Mouse (Mus musculus) urinary bladder, postnatal 10 days (tissue): ENCODE data around the gene Il10rb.

Experiments used
- DNase-seq: peaks from one replicate; pipeline ENCODE4 v3.0.0; 2022; ENCODE audit warnings: low spot score

The Il10rb gene

DNA sequence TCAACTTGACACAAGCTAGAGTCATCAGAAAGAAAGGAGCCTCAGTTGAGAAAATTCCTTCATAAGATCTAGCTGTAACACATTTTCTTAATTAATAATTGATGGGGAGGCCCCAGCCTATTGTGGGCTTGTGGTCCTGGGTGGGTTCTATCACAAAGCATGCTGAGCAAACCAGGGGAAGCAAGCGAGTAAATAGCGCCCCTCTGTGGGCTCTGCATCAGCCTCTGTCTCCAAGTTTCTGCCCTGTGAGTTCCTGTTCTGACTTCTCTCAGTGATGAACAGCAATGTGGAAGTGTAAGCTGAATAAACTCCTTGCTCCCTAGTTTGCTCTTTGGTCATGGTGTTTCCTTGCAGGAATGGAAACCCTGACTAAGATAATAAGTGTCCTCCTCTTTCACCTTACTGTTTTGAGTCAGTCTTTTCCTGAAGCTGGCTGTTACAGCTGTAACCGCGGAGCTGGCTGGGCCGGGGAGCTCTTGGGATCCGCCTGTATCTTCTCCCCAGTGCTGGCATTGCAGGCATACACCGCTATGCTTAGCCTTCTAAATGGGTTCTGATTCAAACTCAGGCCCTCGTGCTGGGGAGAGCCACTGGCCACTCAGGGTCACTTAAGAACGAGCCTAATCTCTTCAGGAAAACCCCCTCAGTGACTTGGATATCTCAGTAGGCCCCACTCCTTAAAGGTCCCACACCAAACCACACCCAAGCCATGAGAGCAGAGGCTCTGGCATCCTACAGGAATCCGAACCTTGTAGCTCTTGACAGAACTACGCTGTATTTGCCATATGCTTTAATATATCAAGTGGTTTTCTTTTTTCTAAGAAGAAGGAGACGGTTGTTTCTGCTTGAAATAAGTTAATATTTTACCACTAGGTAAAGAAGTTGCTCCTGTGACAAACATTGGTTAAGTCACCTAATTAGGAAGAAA is 44.4 kb downstream of the Il10rb start:
- DNase-seq: no peak

DNA sequence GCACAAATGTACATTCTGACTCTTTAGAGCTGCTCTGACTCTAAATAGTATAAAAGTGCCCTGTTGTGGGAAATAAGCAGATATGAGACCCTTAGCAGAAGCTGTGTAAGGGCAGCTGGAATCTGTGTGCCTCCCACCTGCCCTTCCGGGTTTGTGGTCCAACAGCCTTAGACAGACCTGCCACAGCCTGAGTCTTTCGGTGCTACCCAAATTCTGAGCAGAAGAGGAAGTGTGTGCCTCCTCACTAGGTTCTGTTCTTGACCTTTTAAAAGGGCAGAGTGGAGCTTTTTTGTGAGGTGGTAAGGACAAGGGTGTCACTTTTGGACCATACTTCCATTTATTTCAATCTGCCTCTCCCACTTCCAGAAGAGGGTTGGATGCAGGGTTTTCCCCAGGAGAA is 46.0 kb downstream of the Il10rb start:
- no peak for DNase-seq

DNA sequence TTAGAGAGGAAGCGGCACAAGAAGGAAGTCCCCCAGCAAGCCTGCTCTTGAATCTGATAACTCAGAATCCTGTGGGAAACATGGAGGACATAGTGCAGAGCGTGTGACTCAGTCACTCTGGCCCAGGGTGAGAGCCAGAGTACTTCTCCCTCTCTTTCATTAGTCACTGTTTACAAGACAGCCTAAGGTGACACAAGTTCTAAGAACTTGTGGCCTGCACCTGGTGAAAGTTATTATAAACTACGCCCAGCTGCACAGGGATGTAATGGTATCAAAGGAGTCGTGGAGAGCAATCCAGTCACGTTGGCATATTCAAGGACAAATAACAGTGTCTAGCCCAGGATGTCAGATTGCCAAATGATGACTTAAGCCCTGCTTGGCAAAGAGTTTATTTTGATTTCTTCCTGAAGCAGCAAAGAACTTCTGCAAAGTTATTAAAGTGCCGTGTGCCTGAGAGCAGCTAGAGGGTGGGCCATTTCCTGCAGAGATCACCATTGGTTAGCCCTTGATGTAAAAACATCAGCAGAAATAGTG is 46.5 kb downstream of the Il10rb start:
- no peak for DNase-seq

DNA sequence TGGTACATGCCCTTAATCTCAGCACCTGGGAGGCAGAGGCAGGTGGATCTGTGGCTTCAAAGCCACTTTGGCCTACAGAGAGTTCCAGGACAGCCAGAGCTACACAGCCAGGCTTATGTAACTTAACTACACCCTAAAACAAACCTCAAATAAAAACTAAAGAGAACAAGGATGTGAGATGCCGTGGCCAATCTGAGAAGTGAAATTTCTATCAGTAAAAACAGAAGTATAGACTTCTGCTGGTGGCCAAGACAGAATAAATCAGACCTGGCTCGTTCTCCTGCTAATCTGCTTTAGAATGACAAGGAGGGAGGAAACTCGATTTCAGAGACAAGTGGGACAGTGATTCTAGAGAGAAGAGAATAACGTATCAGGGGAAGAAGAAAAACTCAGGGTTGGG is 49.9 kb downstream of the Il10rb start:
- no peak for DNase-seq

DNA sequence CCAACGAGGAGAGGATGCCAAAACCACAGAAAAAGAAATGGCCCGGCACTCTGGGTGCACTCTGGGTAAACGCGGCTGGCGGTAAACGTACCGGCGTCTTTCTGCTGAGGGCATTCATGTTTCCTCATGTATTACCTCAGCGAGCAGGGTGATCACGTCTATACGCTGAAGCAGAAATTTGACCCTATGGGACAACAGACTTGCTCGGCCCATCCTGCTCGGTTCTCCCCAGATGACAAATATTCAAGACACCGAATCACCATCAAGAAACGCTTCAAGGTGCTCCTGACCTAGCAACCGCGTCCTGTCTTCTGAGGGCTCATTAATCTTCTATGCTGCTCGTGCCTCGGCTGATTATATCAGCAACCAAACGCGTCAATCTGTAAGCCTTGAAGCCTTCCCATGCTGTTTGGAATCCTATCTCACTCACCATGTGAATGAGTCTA is 52.4 kb downstream of the Il10rb start:
- DNase-seq: no peak

DNA sequence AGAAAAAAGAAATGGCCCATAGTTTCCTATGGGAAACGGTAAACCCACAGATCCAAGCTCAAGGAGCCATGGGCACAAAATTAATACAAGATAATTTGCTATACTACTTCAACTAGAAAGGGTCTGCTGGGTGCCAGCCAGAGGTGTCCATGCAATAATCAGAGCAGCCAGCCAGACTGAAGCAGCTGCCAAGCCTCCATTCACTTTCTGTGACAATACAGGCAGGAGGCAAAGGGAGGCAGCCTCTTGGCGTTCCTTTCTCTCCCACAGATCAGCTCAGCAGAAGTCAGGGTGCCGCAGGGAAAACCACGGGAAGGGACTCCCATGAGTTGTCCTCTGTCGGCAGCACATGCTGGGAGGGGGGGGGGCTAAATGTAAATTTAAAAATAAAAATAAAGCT is 53.0 kb downstream of the Il10rb start:
- DNase-seq: no peak

GRCm38 (mm10) chr16:91459396-91459795 is 53.4 kb downstream of the Il10rb start:
- DNase-seq: no peak

DNA sequence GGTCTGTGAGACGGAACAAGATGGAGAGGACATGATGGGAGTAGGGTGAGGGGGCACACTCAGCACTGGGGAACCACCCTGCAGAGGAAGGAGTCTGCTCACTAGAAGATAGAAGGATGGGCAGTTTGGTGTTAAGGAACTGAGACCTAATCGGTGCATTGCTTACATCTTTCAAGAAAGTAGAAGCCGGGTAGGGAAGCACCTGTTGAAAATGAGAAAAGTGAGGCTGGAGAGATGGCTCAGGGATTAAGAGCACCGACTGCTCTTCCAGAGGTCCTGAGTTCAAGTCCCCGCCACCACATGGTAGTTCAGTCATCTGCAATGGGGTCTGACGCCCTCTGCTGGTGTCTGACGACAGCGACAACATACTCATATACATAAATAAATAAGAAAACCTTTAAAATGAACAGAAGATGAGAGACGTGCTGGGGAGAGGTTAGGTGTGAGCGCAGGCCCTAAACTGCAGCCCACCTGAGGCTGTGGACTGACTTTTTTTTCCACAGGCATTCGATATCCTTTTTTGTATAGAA is 53.9 kb downstream of the Il10rb start:
- no peak for DNase-seq

DNA sequence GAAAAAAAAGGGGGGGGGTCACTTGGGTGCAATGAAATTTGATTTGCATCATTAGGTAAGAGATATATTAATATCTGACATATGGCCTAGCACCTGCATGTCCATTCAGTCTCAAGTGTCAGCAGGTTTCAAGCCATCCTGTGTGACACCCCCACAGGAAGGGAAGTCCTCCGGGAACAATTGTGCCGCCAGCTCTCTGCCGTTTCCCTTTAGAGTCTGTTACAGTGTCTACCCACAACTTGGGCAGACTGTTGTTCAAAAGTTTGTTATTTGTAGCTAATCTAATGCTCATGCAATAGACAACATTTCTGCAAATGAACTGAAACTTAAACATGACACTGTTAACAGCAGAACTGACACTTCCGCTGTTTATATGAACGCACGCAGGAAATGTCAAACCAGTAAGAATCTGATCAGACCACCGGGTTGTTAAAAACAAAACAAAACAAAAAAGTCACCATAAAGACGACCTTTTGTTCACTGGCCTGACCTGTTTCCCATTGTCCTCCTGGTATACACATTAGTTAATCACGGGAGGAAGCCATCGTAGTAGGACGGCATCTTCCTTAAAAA is 55.2 kb downstream of the Il10rb start:
- DNase-seq: no peak

- no peak for DNase-seq
Measured at GRCm38 (mm10) chr16:91461773-91462181, 55.8 kb downstream of the Il10rb start.

- DNase-seq: no peak
Measured at GRCm38 (mm10) chr16:91462644-91463043, 56.7 kb downstream of the Il10rb start.

DNA sequence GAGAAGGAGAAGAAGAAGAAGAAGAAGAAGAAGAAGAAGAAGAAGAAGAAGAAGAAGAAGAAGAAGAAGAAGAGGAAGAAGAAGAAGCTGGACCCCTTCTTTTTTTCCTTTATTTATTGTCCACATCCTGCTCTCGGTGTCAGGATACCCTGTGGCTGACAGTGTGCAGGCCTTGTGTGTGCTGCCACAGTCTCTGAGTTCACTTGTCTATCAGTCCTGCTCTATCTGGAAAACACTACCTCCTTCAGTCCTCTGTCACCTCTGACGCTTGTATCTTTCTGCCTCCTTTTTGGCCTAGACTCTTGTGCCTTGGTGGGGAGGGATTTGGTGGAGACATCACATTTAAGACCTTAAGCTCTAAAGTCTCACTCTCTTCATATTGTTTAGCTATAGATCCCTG is 57.4 kb downstream of the Il10rb start:
- no peak for DNase-seq

- DNase-seq: no peak
Measured at GRCm38 (mm10) chr16:91463836-91464400, 58.0 kb downstream of the Il10rb start.

DNA sequence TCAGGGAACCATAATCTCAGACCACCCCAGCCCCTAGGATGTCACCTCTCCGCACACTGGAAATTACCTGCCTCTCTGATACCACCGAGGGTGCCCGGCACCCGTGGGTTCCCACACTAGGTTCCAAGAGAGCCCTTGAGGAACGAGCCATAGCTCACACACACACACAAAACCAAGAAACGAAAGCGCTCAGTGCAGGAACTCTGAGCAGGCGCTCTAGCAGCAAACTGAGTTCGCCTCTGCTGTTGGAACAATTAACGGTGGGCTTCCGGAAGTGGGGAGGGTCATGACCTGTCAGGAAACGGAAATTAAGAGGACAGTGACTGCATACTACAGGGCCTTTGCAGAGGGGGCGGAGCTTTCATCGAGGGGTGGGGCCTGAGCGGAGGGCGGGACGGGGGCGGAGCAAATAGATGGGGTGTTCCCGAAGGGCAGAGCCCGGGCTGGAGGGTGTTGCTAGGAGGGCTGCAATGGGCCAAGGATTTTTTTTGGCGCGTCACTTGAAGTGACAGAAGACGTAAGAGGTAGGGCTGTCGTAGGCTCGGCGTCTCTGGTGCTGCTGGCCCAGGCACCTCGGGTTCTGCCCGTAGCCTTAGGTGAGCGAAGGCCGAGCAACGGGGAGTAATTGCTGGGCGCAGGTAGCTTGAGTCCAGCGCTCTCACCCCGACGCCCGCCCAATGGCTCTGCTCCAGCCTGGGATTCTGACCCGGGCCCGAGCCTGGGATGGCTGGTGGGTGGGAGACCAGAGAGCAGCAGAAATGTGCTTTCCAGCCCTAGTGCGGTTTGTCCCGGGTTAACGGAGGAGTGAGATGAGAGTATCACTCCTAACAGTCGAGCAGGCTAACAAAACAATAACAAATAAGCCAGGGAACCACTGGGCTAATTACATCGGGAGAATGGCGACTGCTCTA is 58.9 kb downstream of the Il10rb start:
- DNase-seq: peak; percentile 51

GRCm38 (mm10) chr16:91465505-91466240 is 59.7 kb downstream of the Il10rb start:
- DNase-seq: no peak

- no peak for DNase-seq
Measured at GRCm38 (mm10) chr16:91466566-91466965, 60.6 kb downstream of the Il10rb start.

DNA sequence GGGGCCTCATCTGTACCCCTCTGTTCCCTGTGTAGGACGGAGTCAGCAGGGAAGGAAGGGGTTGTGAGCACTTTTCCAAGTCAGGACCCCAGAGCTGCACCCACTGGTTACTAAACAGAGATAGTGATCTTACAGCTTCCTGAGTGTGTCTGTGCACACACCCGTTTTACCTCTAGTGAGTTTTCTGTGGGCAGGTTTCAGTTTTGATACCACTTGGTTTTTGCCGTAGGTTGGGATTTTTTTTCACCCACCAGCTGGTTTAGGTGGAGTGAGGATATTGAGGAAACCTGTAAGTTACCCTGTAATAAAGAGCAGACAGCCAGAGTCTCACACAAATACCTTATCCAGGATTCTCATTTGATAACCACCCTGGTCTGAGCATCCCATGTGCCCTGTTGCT is 64.5 kb downstream of the Il10rb start:
- no peak for DNase-seq

GRCm38 (mm10) chr16:91471481-91471880 is 65.5 kb downstream of the Il10rb start:
- DNase-seq: no peak
